Mouse (Mus musculus): ENCODE measurements around the gene Farp1.

DNA sequence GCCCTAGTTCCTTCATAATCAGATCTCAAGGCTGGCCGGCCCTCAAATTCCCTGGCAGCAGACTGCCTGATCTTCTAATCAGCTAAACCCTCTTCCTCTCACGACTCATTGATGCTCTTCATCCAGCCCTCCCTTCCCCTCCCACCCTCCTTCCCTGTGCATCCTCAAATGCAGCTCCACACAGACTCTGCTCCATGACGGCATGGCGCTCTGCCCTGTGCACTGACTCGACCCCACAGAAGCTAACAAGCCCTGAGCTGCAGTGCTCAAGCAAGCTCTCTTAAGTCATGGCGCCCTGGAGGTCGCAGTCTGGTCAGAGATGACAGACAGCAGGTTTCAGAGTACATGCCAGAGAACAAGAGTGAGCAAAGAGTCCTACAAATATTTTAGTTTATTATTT lies 269.5 kb downstream of the Farp1 start:
- TF ChIP-seq POLR2A (IDR thresholded peaks at IDR 0.05; ENCODE audit: insufficient read depth, low read length) (no peak), CTCF (IDR thresholded peaks at IDR 0.05; ENCODE audit: low read depth, low read length) (no peak), EP300 (IDR thresholded peaks at IDR 0.05; ENCODE audit: insufficient read depth, low read depth, low read length) (no peak)
